Mouse (Mus musculus): ENCODE data around the gene Derl3. TPM values are rescaled to one million over a fixed set of nuclear protein-coding genes. Genes with fewer than 3 reads are reported as not detected.
A peak's percentile ranks its signal among the peaks of the same experiment; 100 is the strongest.

The Derl3 gene
- total RNA-seq, 2 experiments from 2014 or later, result 7.0 TPM; not detected in 1

- ATAC-seq (replicated peaks; ENCODE audit: poor library complexity, severe bottlenecking), result no peak
Measured at GRCm38 (mm10) chr10:75937851-75938643, 44.8 kb downstream of the Derl3 start.

- no peak for ATAC-seq (replicated peaks; ENCODE audit: poor library complexity, severe bottlenecking)
Measured at GRCm38 (mm10) chr10:75939481-75940234, 46.4 kb downstream of the Derl3 start.

- ATAC-seq (replicated peaks; ENCODE audit: poor library complexity, severe bottlenecking), result no peak
Measured at GRCm38 (mm10) chr10:75940520-75940919, 47.3 kb downstream of the Derl3 start, which contains the start of gene Gm867. TSS of gene Gm867 (minus strand) at chr10:75940672.

- no peak for ATAC-seq (replicated peaks; ENCODE audit: poor library complexity, severe bottlenecking)
Measured at GRCm38 (mm10) chr10:75941042-75941824, 48.0 kb downstream of the Derl3 start.

- ATAC-seq (replicated peaks; ENCODE audit: poor library complexity, severe bottlenecking), result peak; percentile 78
Measured at GRCm38 (mm10) chr10:75942736-75943477, 49.7 kb downstream of the Derl3 start, which contains the start of gene Vpreb3. TSS of gene Vpreb3 (plus strand) at chr10:75943057.

- ATAC-seq (replicated peaks; ENCODE audit: poor library complexity, severe bottlenecking), result no peak
Measured at GRCm38 (mm10) chr10:75944066-75944772, 51.0 kb downstream of the Derl3 start.

- ATAC-seq (replicated peaks; ENCODE audit: poor library complexity, severe bottlenecking), result no peak
Measured at GRCm38 (mm10) chr10:75945213-75945612, 52.0 kb downstream of the Derl3 start.

Other genes with a start within 250 kb of the Derl3 start
- gene Susd2, start 249.4 kb upstream of the Derl3 start, total RNA-seq (2014; fragmentation: Nextera tagmentation), result 0.26 TPM in 1 of 2 replicates, not detected in the other
- not detected in 2 replicates for gene Susd2, start 249.4 kb upstream of the Derl3 start, total RNA-seq (2017)
- 48.8 and 68.8 TPM in 2 replicates for gene Cabin1, start 129.1 kb upstream of the Derl3 start, total RNA-seq (2014; fragmentation: Nextera tagmentation)
- 23.0 and 24.9 TPM in 2 replicates for gene Cabin1, start 129.1 kb upstream of the Derl3 start, total RNA-seq (2017)
- 65.6 and 85.2 TPM in 2 replicates for gene Ddt, start 120.0 kb upstream of the Derl3 start, total RNA-seq (2014; fragmentation: Nextera tagmentation)
- gene Ddt, start 120.0 kb upstream of the Derl3 start, total RNA-seq (2017), result 45.0 and 61.0 TPM in 2 replicates
- not detected in 2 replicates for gene Gm20441, start 112.5 kb upstream of the Derl3 start, total RNA-seq (2014; fragmentation: Nextera tagmentation)
- not detected in 2 replicates for gene Gm20441, start 112.5 kb upstream of the Derl3 start, total RNA-seq (2017)
- gene Gstt3, start 112.0 kb upstream of the Derl3 start, total RNA-seq (2014; fragmentation: Nextera tagmentation), result 4.5 and 12.9 TPM in 2 replicates
- 4.4 and 4.7 TPM in 2 replicates for gene Gstt3, start 112.0 kb upstream of the Derl3 start, total RNA-seq (2017)
- not detected in 2 replicates for gene Gstt1, start 94.8 kb upstream of the Derl3 start, total RNA-seq (2014; fragmentation: Nextera tagmentation)
- gene Gstt1, start 94.8 kb upstream of the Derl3 start, total RNA-seq (2017), result not detected in 2 replicates
- gene Gstt4, start 70.9 kb upstream of the Derl3 start, total RNA-seq (2014; fragmentation: Nextera tagmentation), result not detected in 2 replicates
- gene Gstt4, start 70.9 kb upstream of the Derl3 start, total RNA-seq (2017), result not detected in 2 replicates
- 18.0 and 33.8 TPM in 2 replicates for gene Gstt2, start 56.0 kb upstream of the Derl3 start, total RNA-seq (2014; fragmentation: Nextera tagmentation)
- gene Gstt2, start 56.0 kb upstream of the Derl3 start, total RNA-seq (2017), result 17.5 and 31.1 TPM in 2 replicates
- gene Mif, start 33.2 kb upstream of the Derl3 start, total RNA-seq (2014; fragmentation: Nextera tagmentation), result 657 and 889 TPM in 2 replicates
- 712 and 870 TPM in 2 replicates for gene Mif, start 33.2 kb upstream of the Derl3 start, total RNA-seq (2017)
- 80.0 and 102 TPM in 2 replicates for gene Smarcb1, start 28.2 kb downstream of the Derl3 start, total RNA-seq (2014; fragmentation: Nextera tagmentation)
- gene Smarcb1, start 28.2 kb downstream of the Derl3 start, total RNA-seq (2017), result 58.0 and 79.4 TPM in 2 replicates
- gene Chchd10, start 39.7 kb downstream of the Derl3 start, total RNA-seq (2014; fragmentation: Nextera tagmentation), result 60.4 and 66.7 TPM in 2 replicates
- gene Chchd10, start 39.7 kb downstream of the Derl3 start, total RNA-seq (2017), result 33.2 and 37.5 TPM in 2 replicates
- 0.41 TPM in 1 of 2 replicates, not detected in the other for gene Mmp11, start 43.1 kb downstream of the Derl3 start, total RNA-seq (2014; fragmentation: Nextera tagmentation)
- not detected in 2 replicates for gene Mmp11, start 43.1 kb downstream of the Derl3 start, total RNA-seq (2017)
- not detected in 2 replicates for gene Gm867, start 47.3 kb downstream of the Derl3 start, total RNA-seq (2014; fragmentation: Nextera tagmentation)
- gene Gm867, start 47.3 kb downstream of the Derl3 start, total RNA-seq (2017), result not detected in 2 replicates
- not detected in 2 replicates for gene Vpreb3, start 49.6 kb downstream of the Derl3 start, total RNA-seq (2014; fragmentation: Nextera tagmentation)
- not detected in 2 replicates for gene Vpreb3, start 49.6 kb downstream of the Derl3 start, total RNA-seq (2017)
- 0.77 and 1.7 TPM in 2 replicates for gene Gm5134, start 61.1 kb downstream of the Derl3 start, total RNA-seq (2014; fragmentation: Nextera tagmentation)
- 0.36 and 0.43 TPM in 2 replicates for gene Gm5134, start 61.1 kb downstream of the Derl3 start, total RNA-seq (2017)
- gene Zfp280b, start 139.2 kb downstream of the Derl3 start, total RNA-seq (2014; fragmentation: Nextera tagmentation), result 5.7 and 25.2 TPM in 2 replicates
- gene Zfp280b, start 139.2 kb downstream of the Derl3 start, total RNA-seq (2017), result 7.8 and 22.6 TPM in 2 replicates
- not detected in 2 replicates for gene Slc5a4b, start 217.5 kb downstream of the Derl3 start, total RNA-seq (2014; fragmentation: Nextera tagmentation)
- gene Slc5a4b, start 217.5 kb downstream of the Derl3 start, total RNA-seq (2017), result not detected in 2 replicates

All from granulocyte monocyte progenitor cell, adult 5-6 weeks (primary cell).